Mouse (Mus musculus) induced T-regulatory cell, adult 2 months (primary cell): ENCODE measurements around the gene Ethe1.
A peak's percentile ranks its signal among the peaks of the same experiment; 100 is the strongest.

Experiments
- DNase-seq: peaks from one replicate; pipeline ENCODE4 v3.0.0-alpha.2; 2012; ENCODE audit warnings: low read depth

Gene Ethe1

GRCm38 (mm10) chr7:24577811-24578210, 9.5 kb upstream of the Ethe1 start:
- no peak for DNase-seq

- no peak for DNase-seq
These were observed 2.5 kb upstream of the Ethe1 start for GRCm38 (mm10) chr7:24584876-24585275.

- DNase-seq, result no peak
These were observed 1.3 kb upstream of the Ethe1 start for GRCm38 (mm10) chr7:24585995-24586394.

- DNase-seq, result peak; percentile 48
These were observed 515 bp upstream of the Ethe1 start for GRCm38 (mm10) chr7:24586828-24587227.

- no peak for DNase-seq
These were observed 993 bp downstream of the Ethe1 start for GRCm38 (mm10) chr7:24588336-24588735.

- DNase-seq, result no peak
These were observed 4.4 kb downstream of the Ethe1 start for GRCm38 (mm10) chr7:24591735-24592134.

GRCm38 (mm10) chr7:24592163-24592562, 4.8 kb downstream of the Ethe1 start:
- no peak for DNase-seq

GRCm38 (mm10) chr7:24592781-24593180, 5.4 kb downstream of the Ethe1 start:
- no peak for DNase-seq

GRCm38 (mm10) chr7:24593621-24594308, 6.4 kb downstream of the Ethe1 start:
- peak; percentile 88 for DNase-seq

- no peak for DNase-seq
These were observed 7.0 kb downstream of the Ethe1 start for GRCm38 (mm10) chr7:24594309-24594803.

GRCm38 (mm10) chr7:24595464-24595863, 8.1 kb downstream of the Ethe1 start:
- DNase-seq, result no peak

- no peak for DNase-seq
These were observed 10.8 kb downstream of the Ethe1 start for GRCm38 (mm10) chr7:24598121-24598520.

GRCm38 (mm10) chr7:24599211-24600067, 12.1 kb downstream of the Ethe1 start:
- no peak for DNase-seq

GRCm38 (mm10) chr7:24600941-24601597, 13.7 kb downstream of the Ethe1 start:
- DNase-seq, result peak; percentile 96

- no peak for DNase-seq
These were observed 18.2 kb downstream of the Ethe1 start for GRCm38 (mm10) chr7:24605561-24605960.

GRCm38 (mm10) chr7:24606046-24606445, 18.7 kb downstream of the Ethe1 start:
- no peak for DNase-seq

GRCm38 (mm10) chr7:24608017-24608416, 20.7 kb downstream of the Ethe1 start:
- peak; percentile 91 for DNase-seq

- peak; percentile 66 for DNase-seq
These were observed 21.2 kb downstream of the Ethe1 start for GRCm38 (mm10) chr7:24608561-24608960.

- DNase-seq, result peak; percentile 76
These were observed 23.0 kb downstream of the Ethe1 start, which contains the start of gene Phldb3 for GRCm38 (mm10) chr7:24610144-24610878. TSS of gene Phldb3 (plus strand) at chr7:24610763.

- peak; percentile 98 for DNase-seq
These were observed 23.6 kb downstream of the Ethe1 start for GRCm38 (mm10) chr7:24610879-24611494.

- DNase-seq, result no peak
These were observed 24.4 kb downstream of the Ethe1 start for GRCm38 (mm10) chr7:24611709-24612108.
